Comparison of ENCODE assay signal across 8 mouse cellular contexts in genomic region chr11:79963212-79963974, GRCm38 (mm10). TPM values are rescaled to one million over a fixed set of nuclear protein-coding genes. Genes with fewer than 3 reads are reported as not detected.
DNase-seq lines count a peak whose midpoint lies in the region; ATAC-seq and TF ChIP-seq lines count a peak whose summit lies in the region.
"Had no signal": no experiment of that assay in that cellular context is flagged by ENCODE, and none has a peak within 500 bp of the region (broad histone marks: within the 10 kb centered on the region; RNA-seq: fewer than 3 reads in every experiment).

No protein-coding gene starts in this region.

- H3K27ac ChIP-seq in lung, postnatal 0 days (ENCODE audit: low read length) = no peak overlapping the region
- H3K27ac ChIP-seq in embryonic facial prominence, embryonic 14.5 days (replicated peaks; ENCODE audit: low read depth, low read length) = no peak overlapping the region
- H3K27ac ChIP-seq in stomach, embryonic 14.5 days (ENCODE audit: low read length) = no peak overlapping the region

- ATAC-seq in lung, postnatal 0 days = no peak
- ATAC-seq in embryonic facial prominence, embryonic 14.5 days (ENCODE audit: low read depth) = no peak
- ATAC-seq in stomach, embryonic 14.5 days (ENCODE audit: insufficient number of reproducible peaks, insufficient read depth, low FRiP score, low read depth) = no peak
- ATAC-seq: inflammation-experienced regulatory T-cells, adult 6 months had no signal

- 24% methylated on average over 8 of the region's 8 CpGs for WGBS in lung, postnatal 0 days
- WGBS in lung, adult 2 months = 24% methylated on average over 8 of the region's 8 CpGs
- WGBS in embryonic facial prominence, embryonic 14.5 days = 62% methylated on average over 8 of the region's 8 CpGs
- WGBS in stomach, embryonic 14.5 days = 36% methylated on average over 8 of the region's 8 CpGs

- DNase-seq in lung, postnatal 0 days (ENCODE audit: low spot score) = peak; percentile 19
- DNase-seq in lung, adult 2 months = no peak
- peak; percentile 27 for DNase-seq in embryonic facial prominence, embryonic 14.5 days (ENCODE audit: low spot score)
- DNase-seq in liver = peak; percentile 10
- DNase-seq in gastrocnemius, postnatal 4 days (ENCODE audit: low spot score in 2 of 2) = no peak
- DNase-seq in cerebellum, adult 18-20 months = no peak

- no peak for TF ChIP-seq CTCF in lung, postnatal 0 days (IDR thresholded peaks at IDR 0.05)
- TF ChIP-seq CTCF in lung, adult 2 months (IDR thresholded peaks at IDR 0.05; ENCODE audit: insufficient read depth, low read length) = no peak

- TF ChIP-seq EP300 in lung, postnatal 0 days (IDR thresholded peaks at IDR 0.05) = no peak

- no peak overlapping the region for H3K9ac ChIP-seq in lung, postnatal 0 days (replicated peaks; ENCODE audit: low read depth)
- no peak overlapping the region for H3K9ac ChIP-seq in embryonic facial prominence, embryonic 14.5 days (ENCODE audit: low read depth, low read length)
- H3K9ac ChIP-seq in stomach, embryonic 14.5 days (replicated peaks; ENCODE audit: low read depth, low read length) = no peak overlapping the region

- H3K4me2 ChIP-seq in lung, postnatal 0 days (replicated peaks; ENCODE audit: low read depth, low read length) = peak overlapping the region; percentile 66
- peak overlapping the region; percentile 77; the same call in 1 of the 2 replicates for H3K4me2 ChIP-seq in embryonic facial prominence, embryonic 14.5 days (ENCODE audit: low read depth, low read length)
- peak overlapping the region; percentile 64 for H3K4me2 ChIP-seq in stomach, embryonic 14.5 days (replicated peaks; ENCODE audit: low read depth, low read length)

- no peaks in the 10 kb centered on the region for H3K27me3 ChIP-seq in lung, postnatal 0 days (replicated peaks; ENCODE audit: insufficient read depth, low read length)
- no peaks in the 10 kb centered on the region for H3K27me3 ChIP-seq in embryonic facial prominence, embryonic 14.5 days (replicated peaks; ENCODE audit: control insufficient read depth, insufficient read depth, low read length)
- no peaks in the 10 kb centered on the region for H3K27me3 ChIP-seq in stomach, embryonic 14.5 days (ENCODE audit: control insufficient read depth, insufficient read depth, low read length)

- no peaks in the 10 kb centered on the region for H3K36me3 ChIP-seq in lung, postnatal 0 days (ENCODE audit: insufficient read depth, low read length)
- peaks cover 15% of the 10 kb centered on the region for H3K36me3 ChIP-seq in embryonic facial prominence, embryonic 14.5 days (ENCODE audit: control insufficient read depth, insufficient read depth, low read length)
- H3K36me3 ChIP-seq in stomach, embryonic 14.5 days (ENCODE audit: control insufficient read depth, insufficient read depth, low read length) = peaks cover 12% of the 10 kb centered on the region

- no peaks in the 10 kb centered on the region for H3K9me3 ChIP-seq in lung, postnatal 0 days (ENCODE audit: low read length)
- no peaks in the 10 kb centered on the region for H3K9me3 ChIP-seq in embryonic facial prominence, embryonic 14.5 days (ENCODE audit: control insufficient read depth, low read length)
- H3K9me3 ChIP-seq in stomach, embryonic 14.5 days (ENCODE audit: control insufficient read depth, low read depth, low read length) = no peaks in the 10 kb centered on the region

- H3K4me1 ChIP-seq in lung, postnatal 0 days (ENCODE audit: insufficient read depth, low read depth, low read length) = no peaks in the 10 kb centered on the region
- no peaks in the 10 kb centered on the region for H3K4me1 ChIP-seq in lung, adult 2 months (ENCODE audit: control insufficient read depth, insufficient read depth, low read length)
- peaks cover 7% of the 10 kb centered on the region for H3K4me1 ChIP-seq in embryonic facial prominence, embryonic 14.5 days (ENCODE audit: control insufficient read depth, insufficient read depth, low read length)
- H3K4me1 ChIP-seq in stomach, embryonic 14.5 days (ENCODE audit: control insufficient read depth, insufficient read depth, low read length) = peaks cover 6% of the 10 kb centered on the region

- TF ChIP-seq POLR2A in lung, adult 2 months (IDR thresholded peaks at IDR 0.05; ENCODE audit: borderline replicate concordance, extremely low read depth, low read depth, low read length) = no peak

- no peak overlapping the region for H3K4me3 ChIP-seq in lung, postnatal 0 days (ENCODE audit: low read depth, low read length)
- no peak overlapping the region for H3K4me3 ChIP-seq in lung, adult 2 months (replicated peaks; ENCODE audit: extremely low read depth, low read depth, low read length)
- peak overlapping the region; percentile 76; the same call in 1 of the 2 replicates for H3K4me3 ChIP-seq in embryonic facial prominence, embryonic 14.5 days (ENCODE audit: low read depth, low read length)
- H3K4me3 ChIP-seq in stomach, embryonic 14.5 days (ENCODE audit: low read depth, low read length) = peak overlapping the region; percentile 84; the same call in 1 of the 2 replicates

RNA-seq across cellular contexts. Expression of gene Utp6, which starts 1.2 kb away (rescaled TPM):
- 14.9 and 21.5 TPM in 2 replicates for polyA plus RNA-seq in lung, postnatal 0 days (2015; fragmentation: Nextera tagmentation; extraction: Ambion mirVana)
- polyA plus RNA-seq in lung, adult 2 months (2012; rRNA removed) = 3.8 and 6.9 TPM in 2 replicates
- polyA plus RNA-seq in embryonic facial prominence, embryonic 14.5 days (2014; fragmentation: Nextera tagmentation; extraction: Ambion mirVana) = 46.9 and 57.3 TPM in 2 replicates
- 56.6 and 56.8 TPM in 2 replicates for polyA plus RNA-seq in stomach, embryonic 14.5 days (2014; fragmentation: Nextera tagmentation; extraction: Ambion mirVana)
- 10 to 100 TPM; 35.9 to 39.8 TPM for total RNA-seq in gastrocnemius, postnatal 4 days (2021)

RNA-seq across cellular contexts. Expression of gene Suz12, which starts 29.5 kb away (rescaled TPM):
- polyA plus RNA-seq in lung, postnatal 0 days (2015; fragmentation: Nextera tagmentation; extraction: Ambion mirVana) = 9.7 and 12.4 TPM in 2 replicates
- 3.3 and 5.1 TPM in 2 replicates for polyA plus RNA-seq in lung, adult 2 months (2012; rRNA removed)
- polyA plus RNA-seq in embryonic facial prominence, embryonic 14.5 days (2014; fragmentation: Nextera tagmentation; extraction: Ambion mirVana) = 19.0 and 20.6 TPM in 2 replicates
- 33.9 and 35.9 TPM in 2 replicates for polyA plus RNA-seq in stomach, embryonic 14.5 days (2014; fragmentation: Nextera tagmentation; extraction: Ambion mirVana)
- 10 to 100 TPM; 36.0 to 44.7 TPM for total RNA-seq in gastrocnemius, postnatal 4 days (2021)

Comparison
In these comparisons a context has a peak if more than half of its experiments do, and no peak if none do; other contexts are left out.
1. DNase-seq: peak in lung, postnatal 0 days (single experiment), embryonic facial prominence, embryonic 14.5 days (single experiment) and liver (single experiment); none in lung, adult 2 months (single experiment), gastrocnemius, postnatal 4 days (0 of 2) and cerebellum, adult 18-20 months (0 of 2).
2. H3K4me3 ChIP-seq: peak in embryonic facial prominence, embryonic 14.5 days (single experiment) and stomach, embryonic 14.5 days (single experiment); none in lung, postnatal 0 days (single experiment) and lung, adult 2 months (single experiment).
3. Peak in every context shown above with its lines, with median percentiles within 50 percentile points of each other: H3K4me2 ChIP-seq.